Mouse (Mus musculus) olfactory bulb, adult 2 months (tissue): ENCODE data around the gene Ap4b1.

ENCODE experiments used
- CTCF ChIP-seq: fragments of 200-500 bp; IDR thresholded peaks from 2 replicates; pipeline ENCODE4 v1.5.1; 2012; ENCODE audit warnings: low read depth, mild to moderate bottlenecking, low read length, moderate library complexity; ENCODE audit not compliant: insufficient read depth
- POLR2A ChIP-seq: fragments of 200-500 bp; IDR thresholded peaks from 2 replicates; pipeline ENCODE4 v1.6.1; 2012; ENCODE audit warnings: mild to moderate bottlenecking, low read depth, low read length, moderate library complexity; ENCODE audit not compliant: insufficient read depth

DNA sequence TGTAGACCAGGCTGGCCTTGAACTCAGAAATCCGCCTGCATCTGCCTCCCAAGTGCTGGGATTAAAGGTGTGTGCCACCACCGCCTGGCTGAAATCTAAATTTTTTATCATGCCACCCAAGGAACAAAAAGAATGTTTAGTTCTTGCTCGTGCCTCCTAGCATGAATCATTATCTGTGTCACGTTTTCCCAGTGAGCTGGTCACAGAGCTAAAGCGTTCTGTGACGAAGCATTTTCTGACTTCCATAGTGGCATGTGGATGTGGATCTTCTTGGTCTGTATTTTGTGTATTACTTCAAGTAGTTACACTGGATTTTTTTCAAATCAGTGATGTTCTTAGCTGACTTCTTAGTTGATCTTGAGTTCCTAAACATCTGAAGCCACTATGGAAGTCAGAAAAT lies 1.6 kb downstream of the Ap4b1 start:
- no peak for TF ChIP-seq CTCF
- TF ChIP-seq POLR2A = no peak
